ENCODE assay signal across 33 mouse cellular contexts in the genomic region with DNA sequence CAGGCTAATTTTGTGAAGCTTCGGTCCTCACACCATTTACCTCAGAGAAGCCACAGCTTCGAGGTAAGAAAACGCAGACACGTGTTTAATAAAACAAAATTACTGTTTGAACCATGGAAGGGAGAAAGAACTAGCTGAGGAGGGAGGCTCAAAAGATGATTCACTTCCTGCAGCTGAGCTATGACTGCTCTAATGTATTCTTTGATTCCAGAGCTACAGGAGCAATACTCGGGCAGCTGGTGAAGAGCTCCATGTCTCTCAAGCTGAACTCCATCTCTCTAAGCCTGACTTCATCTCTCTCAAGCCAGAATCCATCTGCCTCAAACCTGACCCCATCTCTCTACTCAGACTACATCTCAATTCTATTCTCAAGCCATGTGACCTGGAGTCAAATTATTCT. TPM values are rescaled to one million over a fixed set of nuclear protein-coding genes. Genes with fewer than 3 reads are reported as not detected.
DNase-seq lines count a peak whose midpoint lies in the region; ATAC-seq and TF ChIP-seq lines count a peak whose summit lies in the region.
"Had no signal": no experiment of that assay in that cellular context is flagged by ENCODE, and none has a peak within 500 bp of the region (broad histone marks: within the 10 kb centered on the region; RNA-seq: fewer than 3 reads in every experiment).

No protein-coding gene starts in this region.

- no peak overlapping the region for H3K4me2 ChIP-seq in midbrain, postnatal 0 days (ENCODE audit: low read depth, low read length, poor library complexity, severe bottlenecking)
- no peak overlapping the region for H3K4me2 ChIP-seq in midbrain, embryonic 15.5 days
- H3K4me2 ChIP-seq in liver, embryonic 12.5 days: no peak overlapping the region
- H3K4me2 ChIP-seq: embryonic facial prominence, embryonic 13.5 days; heart, embryonic 12.5 days; heart, embryonic 15.5 days; hindbrain, embryonic 13.5 days; intestine, embryonic 15.5 days had no signal

- no peak for TF ChIP-seq CTCF in midbrain, postnatal 0 days (IDR thresholded peaks at IDR 0.05)
- TF ChIP-seq CTCF in olfactory bulb, adult 2 months (IDR thresholded peaks at IDR 0.05; ENCODE audit: insufficient read depth, low read depth, low read length): no peak

- H3K4me1 ChIP-seq in midbrain, postnatal 0 days (ENCODE audit: insufficient read depth, low read length): no peaks in the 10 kb centered on the region
- no peaks in the 10 kb centered on the region; the same call in 1 of the 2 replicates for H3K4me1 ChIP-seq in midbrain, embryonic 15.5 days
- peaks cover 2% of the 10 kb centered on the region; the same call in 1 of the 2 replicates for H3K4me1 ChIP-seq in olfactory bulb, adult 2 months (ENCODE audit: control insufficient read depth, insufficient read depth, low read length)
- H3K4me1 ChIP-seq in liver, embryonic 12.5 days: no peaks in the 10 kb centered on the region
- H3K4me1 ChIP-seq: forebrain, embryonic 10.5 days; heart, embryonic 15.5 days; intestine, embryonic 15.5 days had no signal

- H3K36me3 ChIP-seq in midbrain, postnatal 0 days (ENCODE audit: insufficient read depth, low read length): no peaks in the 10 kb centered on the region
- H3K36me3 ChIP-seq in midbrain, embryonic 15.5 days (replicated peaks): no peaks in the 10 kb centered on the region
- H3K36me3 ChIP-seq in liver, embryonic 12.5 days: no peaks in the 10 kb centered on the region
- H3K36me3 ChIP-seq: embryonic facial prominence, embryonic 10.5 days; embryonic facial prominence, embryonic 13.5 days; forebrain, embryonic 10.5 days; G1E; heart, embryonic 12.5 days; heart, embryonic 15.5 days; hindbrain, embryonic 10.5 days; hindbrain, embryonic 13.5 days; intestine, embryonic 15.5 days had no signal

- no peak for TF ChIP-seq POLR2A in olfactory bulb, adult 2 months (IDR thresholded peaks at IDR 0.05; ENCODE audit: insufficient read depth, low read depth, low read length)

- ATAC-seq in frontal cortex, adult (ENCODE audit: low TSS enrichment): peak; percentile 74
- peak; percentile 47; the same call in 1 of the 2 replicates for ATAC-seq in midbrain, postnatal 0 days (ENCODE audit: low FRiP score)
- no peak for ATAC-seq in midbrain, embryonic 15.5 days (replicated peaks)
- peak; percentile 35 for ATAC-seq in megakaryocyte, adult 5-6 weeks (ENCODE audit: poor library complexity, severe bottlenecking)
- ATAC-seq in liver, embryonic 12.5 days: no peak
- ATAC-seq: forebrain, embryonic 14.5 days; intestine, embryonic 15.5 days; Patski had no signal

- no peaks in the 10 kb centered on the region for H3K27me3 ChIP-seq in midbrain, postnatal 0 days (ENCODE audit: insufficient read depth, low read length)
- H3K27me3 ChIP-seq in midbrain, embryonic 15.5 days (replicated peaks): no peaks in the 10 kb centered on the region
- no peaks in the 10 kb centered on the region for H3K27me3 ChIP-seq in liver, embryonic 12.5 days (replicated peaks)
- H3K27me3 ChIP-seq: CH12.LX; embryonic facial prominence, embryonic 13.5 days; heart, embryonic 15.5 days; hindbrain, embryonic 13.5 days; intestine, embryonic 15.5 days; Patski had no signal

- peak overlapping the region; percentile 43 for H3K27ac ChIP-seq in midbrain, postnatal 0 days (ENCODE audit: low read depth, low read length)
- no peak overlapping the region for H3K27ac ChIP-seq in midbrain, embryonic 15.5 days
- H3K27ac ChIP-seq in olfactory bulb, adult 2 months (ENCODE audit: insufficient read depth, low read depth, low read length): 0 out of 2 replicates have a peak overlapping the region, but pooled peaks have one; percentile 19
- H3K27ac ChIP-seq in liver, embryonic 12.5 days: no peak overlapping the region
- H3K27ac ChIP-seq: embryonic facial prominence, embryonic 10.5 days; embryonic facial prominence, embryonic 13.5 days; forebrain, embryonic 10.5 days; gastrocnemius, adult 2 months; heart, embryonic 15.5 days; hindbrain, embryonic 10.5 days; hindbrain, embryonic 13.5 days; intestine, embryonic 15.5 days had no signal

- no peak for DNase-seq in frontal cortex, postnatal 25 days (ENCODE audit: low spot score in 2 of 2)
- no peak for DNase-seq in midbrain, postnatal 0 days (ENCODE audit: low spot score)
- DNase-seq in adrenal gland, postnatal 36 days: no peak
- DNase-seq: adrenal gland, adult 2 months; adrenal gland, postnatal 14 days; B cell, adult 2 months; cerebellum, adult 18-20 months; cerebellum, adult 9-11 months; cerebellum, postnatal 25 days; embryo, embryonic 11 days; gastrocnemius, adult 2 months; gastrocnemius, postnatal 14 days; heart, adult 11 months; heart, postnatal 10 days; heart, postnatal 36 days had no signal

- no peaks in the 10 kb centered on the region for H3K9me3 ChIP-seq in midbrain, postnatal 0 days (ENCODE audit: low read length)
- no peaks in the 10 kb centered on the region for H3K9me3 ChIP-seq in midbrain, embryonic 15.5 days
- no peaks in the 10 kb centered on the region for H3K9me3 ChIP-seq in liver, embryonic 12.5 days (replicated peaks)
- H3K9me3 ChIP-seq: embryonic facial prominence, embryonic 10.5 days; embryonic facial prominence, embryonic 13.5 days; forebrain, embryonic 10.5 days; G1E; heart, embryonic 12.5 days; heart, embryonic 15.5 days; hindbrain, embryonic 10.5 days; hindbrain, embryonic 13.5 days; intestine, embryonic 15.5 days had no signal

- H3K4me3 ChIP-seq in midbrain, postnatal 0 days (ENCODE audit: low read depth, low read length): no peak overlapping the region
- H3K4me3 ChIP-seq in midbrain, embryonic 15.5 days: no peak overlapping the region
- no peak overlapping the region for H3K4me3 ChIP-seq in olfactory bulb, adult 2 months (ENCODE audit: insufficient read depth, low read depth, low read length)
- H3K4me3 ChIP-seq in liver, embryonic 12.5 days: no peak overlapping the region
- H3K4me3 ChIP-seq: embryonic facial prominence, embryonic 10.5 days; embryonic facial prominence, embryonic 13.5 days; erythroblast, embryonic 14.5 days; forebrain, embryonic 10.5 days; gastrocnemius, adult 2 months; heart, embryonic 12.5 days; heart, embryonic 15.5 days; hindbrain, embryonic 10.5 days; hindbrain, embryonic 13.5 days; intestine, embryonic 15.5 days had no signal

- 68% methylated on average over 5 of the region's 5 CpGs for WGBS in midbrain, postnatal 0 days
- 83% methylated on average over 5 of the region's 5 CpGs for WGBS in midbrain, embryonic 15.5 days
- 22% methylated on average over 5 of the region's 5 CpGs for WGBS in olfactory bulb, adult 2 months
- WGBS in liver, embryonic 12.5 days (ENCODE audit: insufficient replicate concordance): 68% methylated on average over 5 of the region's 5 CpGs

- H3K9ac ChIP-seq in midbrain, postnatal 0 days (replicated peaks; ENCODE audit: low read length, poor library complexity, severe bottlenecking): no peak overlapping the region
- H3K9ac ChIP-seq in midbrain, embryonic 15.5 days: no peak overlapping the region
- no peak overlapping the region for H3K9ac ChIP-seq in liver, embryonic 12.5 days
- H3K9ac ChIP-seq: embryonic facial prominence, embryonic 13.5 days; heart, embryonic 12.5 days; heart, embryonic 15.5 days; hindbrain, embryonic 13.5 days; intestine, embryonic 15.5 days had no signal

RNA-seq across cellular contexts. Expression of gene Nebl, which starts 41.0 kb away (rescaled TPM):
- 24.0 and 25.1 TPM in 2 replicates for total RNA-seq in midbrain, postnatal 0 days (2014; rRNA removed)
- polyA plus RNA-seq in midbrain, postnatal 0 days (2015; fragmentation: Nextera tagmentation; extraction: Ambion mirVana): 8.4 and 11.7 TPM in 2 replicates
- polyA plus RNA-seq in midbrain, embryonic 15.5 days (2015; fragmentation: Nextera tagmentation; extraction: Ambion mirVana): 11.0 and 11.7 TPM in 2 replicates
- 0.13 and 0.25 TPM in 2 replicates for total RNA-seq in megakaryocyte, adult 5-6 weeks (2015)
- 0.08 and 0.18 TPM in 2 replicates for total RNA-seq in megakaryocyte, adult 5-6 weeks (2017)
- 392 TPM in 1 of 2 replicates, not detected in the other for polyA plus RNA-seq in olfactory bulb, adult 2 months (2012; ENCODE audit: insufficient read depth, insufficient read length, low replicate concordance, missing spikeins)
- total RNA-seq in adrenal gland, postnatal 36 days (2021): 1 to 10 TPM; 8.2 to 8.5 TPM
- polyA plus RNA-seq in liver, embryonic 12.5 days (2016; fragmentation: Nextera tagmentation; extraction: Ambion mirVana): 0.41 and 0.49 TPM in 2 replicates

Comparison
In these comparisons a context has a peak if more than half of its experiments do, and no peak if none do; other contexts are left out.
1. ATAC-seq: peak in frontal cortex, adult (single experiment), midbrain, postnatal 0 days (single experiment) and megakaryocyte, adult 5-6 weeks (single experiment); none in midbrain, embryonic 15.5 days (single experiment) and liver, embryonic 12.5 days (single experiment).
2. H3K27ac ChIP-seq: peak in midbrain, postnatal 0 days (single experiment) and olfactory bulb, adult 2 months (single experiment); none in midbrain, embryonic 15.5 days (single experiment) and liver, embryonic 12.5 days (single experiment).